Mouse (Mus musculus): ENCODE data around the gene Pipox. TPM values are rescaled to one million over a fixed set of nuclear protein-coding genes. Genes with fewer than 3 reads are reported as not detected.

The Pipox gene
- polyA plus RNA-seq, 1 experiment from 2014 or later: 12.6 TPM

DNA sequence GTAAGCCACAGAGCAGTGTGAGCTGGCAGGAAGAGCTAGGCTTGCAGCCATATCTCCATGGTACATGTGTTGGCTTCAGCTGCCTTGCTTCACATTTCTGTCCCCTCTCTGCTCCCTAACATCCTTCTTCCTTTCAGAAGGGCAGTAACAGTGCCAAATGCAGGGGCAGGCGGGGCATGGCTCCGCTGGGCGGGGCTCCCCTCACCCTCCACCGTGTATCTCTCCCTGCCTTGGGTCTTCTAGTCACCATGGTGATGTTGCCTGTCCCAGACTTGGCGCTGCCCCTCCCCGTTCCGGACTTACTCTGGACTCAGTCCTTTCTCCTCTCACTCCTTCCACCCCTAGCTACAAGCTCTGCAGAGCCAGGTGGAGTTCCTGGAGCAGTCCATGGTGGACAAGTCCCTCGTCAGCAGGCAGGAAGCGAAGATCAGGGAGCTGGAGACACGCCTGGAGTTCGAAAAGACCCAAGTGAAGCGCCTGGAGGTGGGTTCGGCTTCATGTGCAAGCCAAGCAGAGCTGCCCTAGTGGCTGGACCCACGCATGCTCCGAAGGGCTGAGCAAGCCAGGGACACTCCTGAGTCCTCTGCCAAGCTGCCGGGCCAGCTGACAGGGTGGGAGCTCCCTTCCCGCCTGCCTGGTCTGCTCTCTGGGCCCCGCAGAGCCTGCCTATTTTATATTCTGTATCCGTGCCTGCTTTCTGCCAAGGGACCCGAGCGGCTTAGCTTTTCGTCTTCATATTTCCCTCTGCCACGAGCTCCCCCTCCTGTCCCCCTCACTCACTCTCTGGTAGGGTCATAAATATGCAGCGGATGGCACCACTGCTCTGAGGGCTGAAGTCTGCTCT is 43.3 kb downstream of the Pipox start:
- peaks cover 22% of the 10 kb centered on the region for H3K4me1 ChIP-seq (ENCODE audit: control insufficient read depth, insufficient read depth, low read length)
- ATAC-seq (ENCODE audit: low FRiP score): peak; percentile 86
- H3K4me3 ChIP-seq (ENCODE audit: low read depth, low read length): no peak overlapping the region
- peaks cover 5% of the 10 kb centered on the region for H3K36me3 ChIP-seq (ENCODE audit: control insufficient read depth, insufficient read depth, low read length)
- DNase-seq (ENCODE audit: low spot score, missing footprints): peak; percentile 95
- H3K4me2 ChIP-seq: peak overlapping the region; percentile 19; the same call in 1 of the 2 replicates
- no peaks in the 10 kb centered on the region for H3K27me3 ChIP-seq (ENCODE audit: control insufficient read depth, insufficient read depth, low read length)
- H3K9ac ChIP-seq (ENCODE audit: low read length): peak overlapping the region; percentile 44
- 40% methylated on average over 24 of the region's 24 CpGs for WGBS
- no peaks in the 10 kb centered on the region for H3K9me3 ChIP-seq (ENCODE audit: control insufficient read depth, low read length)
- H3K27ac ChIP-seq (ENCODE audit: low read depth, low read length): peak overlapping the region; percentile 68

GRCm38 (mm10) chr11:77849151-77849550 is 44.7 kb downstream of the Pipox start:
- H3K4me3 ChIP-seq (ENCODE audit: low read depth, low read length): no peak overlapping the region
- H3K9me3 ChIP-seq (ENCODE audit: control insufficient read depth, low read length): no peaks in the 10 kb centered on the region
- peaks cover 7% of the 10 kb centered on the region for H3K36me3 ChIP-seq (ENCODE audit: control insufficient read depth, insufficient read depth, low read length)
- no peaks in the 10 kb centered on the region for H3K27me3 ChIP-seq (ENCODE audit: control insufficient read depth, insufficient read depth, low read length)
- 80% methylated on average over 7 of the region's 7 CpGs for WGBS
- no peak overlapping the region for H3K4me2 ChIP-seq
- H3K27ac ChIP-seq (ENCODE audit: low read depth, low read length): no peak overlapping the region
- H3K4me1 ChIP-seq (ENCODE audit: control insufficient read depth, insufficient read depth, low read length): peaks cover 18% of the 10 kb centered on the region
- DNase-seq (ENCODE audit: low spot score, missing footprints) (no peak), ATAC-seq (ENCODE audit: low FRiP score) (no peak)
- H3K9ac ChIP-seq (ENCODE audit: low read length): no peak overlapping the region

DNA sequence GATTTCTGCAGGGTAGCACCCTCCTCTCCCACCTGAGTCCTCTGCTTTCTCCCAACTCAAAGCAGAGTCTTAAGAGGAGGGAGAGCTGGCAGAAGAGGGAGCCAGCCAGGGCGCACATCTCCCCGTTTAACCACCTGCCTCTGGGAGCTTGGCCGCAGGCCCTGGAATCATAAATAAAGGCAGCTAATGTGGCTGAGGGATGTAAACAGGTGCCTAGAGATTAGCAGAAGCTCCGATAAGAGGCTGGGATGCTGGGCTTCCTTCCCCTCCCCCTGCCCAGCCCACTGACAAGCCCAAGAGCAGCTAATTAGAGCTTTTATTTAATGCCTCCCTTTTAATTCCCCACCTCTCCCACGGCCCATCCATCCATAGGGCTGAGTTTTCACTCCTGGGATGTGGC is 45.8 kb downstream of the Pipox start:
- H3K4me1 ChIP-seq (ENCODE audit: control insufficient read depth, insufficient read depth, low read length): peaks cover 18% of the 10 kb centered on the region
- no peaks in the 10 kb centered on the region for H3K27me3 ChIP-seq (ENCODE audit: control insufficient read depth, insufficient read depth, low read length)
- peaks cover 7% of the 10 kb centered on the region for H3K36me3 ChIP-seq (ENCODE audit: control insufficient read depth, insufficient read depth, low read length)
- WGBS: 40% methylated on average over 5 of the region's 5 CpGs
- H3K27ac ChIP-seq (ENCODE audit: low read depth, low read length): no peak overlapping the region
- no peak overlapping the region for H3K9ac ChIP-seq (ENCODE audit: low read length)
- no peak for DNase-seq (ENCODE audit: low spot score, missing footprints)
- ATAC-seq (ENCODE audit: low FRiP score): no peak
- H3K9me3 ChIP-seq (ENCODE audit: control insufficient read depth, low read length): no peaks in the 10 kb centered on the region
- no peak overlapping the region for H3K4me3 ChIP-seq (ENCODE audit: low read depth, low read length)
- no peak overlapping the region for H3K4me2 ChIP-seq

GRCm38 (mm10) chr11:77847599-77848128 is 46.2 kb downstream of the Pipox start:
- H3K9ac ChIP-seq (ENCODE audit: low read length): no peak overlapping the region

DNA sequence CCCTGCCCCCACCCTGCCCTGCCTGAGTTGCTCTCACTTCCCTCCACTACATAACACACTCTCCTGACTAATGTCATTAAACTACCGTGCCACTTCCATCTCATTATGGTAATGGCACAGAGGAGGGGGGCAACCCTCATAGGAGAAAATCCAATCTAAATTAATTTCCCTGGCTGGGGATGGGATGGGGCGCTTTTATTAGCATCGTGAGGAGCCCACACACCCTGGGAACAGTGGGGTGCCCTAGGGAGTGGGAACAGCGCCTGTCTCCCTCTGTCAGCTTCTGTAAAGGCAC is 50.0 kb downstream of the Pipox start:
- Histone ChIP-seq H3K4me3 (ENCODE audit: low read depth, low read length) (no peak overlapping the region), H3K4me2 (no peak overlapping the region), H3K27ac (ENCODE audit: low read depth, low read length) (no peak overlapping the region), H3K36me3 (ENCODE audit: control insufficient read depth, insufficient read depth, low read length) (peaks cover 17% of the 10 kb centered on the region), H3K27me3 (ENCODE audit: control insufficient read depth, insufficient read depth, low read length) (no peaks in the 10 kb centered on the region), H3K4me1 (ENCODE audit: control insufficient read depth, insufficient read depth, low read length) (no peaks in the 10 kb centered on the region), H3K9me3 (ENCODE audit: control insufficient read depth, low read length) (no peaks in the 10 kb centered on the region), H3K9ac (ENCODE audit: low read length) (no peak overlapping the region)
- no peak for ATAC-seq (ENCODE audit: low FRiP score)
- no peak for DNase-seq (ENCODE audit: low spot score, missing footprints)
- WGBS: 57% methylated on average over 4 of the region's 4 CpGs

More at GRCm38 (mm10) chr11:77847599-77848128, 46.2 kb downstream of the Pipox start:
- Histone ChIP-seq H3K4me3 (ENCODE audit: low read depth, low read length) (no peak overlapping the region), H3K9me3 (ENCODE audit: control insufficient read depth, low read length) (no peaks in the 10 kb centered on the region), H3K27ac (ENCODE audit: low read depth, low read length) (no peak overlapping the region), H3K4me1 (ENCODE audit: control insufficient read depth, insufficient read depth, low read length) (peaks cover 18% of the 10 kb centered on the region), H3K27me3 (ENCODE audit: control insufficient read depth, insufficient read depth, low read length) (no peaks in the 10 kb centered on the region), H3K36me3 (ENCODE audit: control insufficient read depth, insufficient read depth, low read length) (peaks cover 7% of the 10 kb centered on the region), H3K4me2 (no peak overlapping the region)
- WGBS: 49% methylated on average over 9 of the region's 9 CpGs
- DNase-seq (ENCODE audit: low spot score, missing footprints) (no peak), ATAC-seq (ENCODE audit: low FRiP score) (no peak)

DNA sequence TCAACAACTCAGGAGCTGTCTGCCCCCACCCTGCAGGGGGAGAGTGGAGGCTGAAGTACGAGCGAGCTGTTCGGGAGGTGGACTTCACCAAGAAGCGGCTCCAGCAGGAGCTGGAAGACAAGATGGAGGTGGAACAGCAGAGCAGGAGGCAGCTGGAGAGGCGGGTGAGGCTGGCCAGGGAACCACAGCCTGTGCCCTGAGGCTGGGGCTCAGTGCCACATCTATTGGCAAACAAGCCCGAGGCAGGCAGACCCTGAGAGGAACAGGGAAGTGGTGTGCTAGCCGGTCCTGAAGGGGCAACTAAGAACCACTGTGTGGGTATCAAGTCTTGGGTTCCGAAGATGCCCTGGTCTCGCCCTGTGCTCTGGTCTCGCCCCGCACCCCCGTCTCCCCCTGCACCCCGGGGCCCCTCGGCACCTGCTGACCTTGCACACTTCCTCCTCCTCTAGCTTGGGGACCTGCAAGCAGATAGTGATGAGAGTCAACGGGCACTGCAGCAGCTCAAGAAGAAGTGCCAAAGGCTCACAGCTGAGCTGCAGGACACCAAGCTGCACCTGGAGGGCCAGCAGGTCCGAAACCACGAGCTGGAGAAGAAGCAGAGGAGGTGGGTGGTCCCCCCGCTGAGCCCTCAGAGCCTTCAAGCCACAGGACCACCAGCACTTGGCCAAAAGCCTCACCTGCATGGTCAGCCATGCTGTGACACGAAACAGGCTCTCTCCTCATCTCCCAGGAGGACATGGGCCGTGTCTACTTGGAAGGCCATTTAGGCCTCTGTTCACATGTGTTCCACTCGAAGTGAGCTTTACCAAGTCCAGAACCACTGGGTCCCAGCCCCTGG is 50.6 kb downstream of the Pipox start:
- no peak overlapping the region for H3K4me2 ChIP-seq
- H3K36me3 ChIP-seq (ENCODE audit: control insufficient read depth, insufficient read depth, low read length): peaks cover 17% of the 10 kb centered on the region
- DNase-seq (ENCODE audit: low spot score, missing footprints): no peak
- H3K4me3 ChIP-seq (ENCODE audit: low read depth, low read length): no peak overlapping the region
- no peak overlapping the region for H3K27ac ChIP-seq (ENCODE audit: low read depth, low read length)
- no peaks in the 10 kb centered on the region for H3K9me3 ChIP-seq (ENCODE audit: control insufficient read depth, low read length)
- H3K9ac ChIP-seq (ENCODE audit: low read length): no peak overlapping the region
- no peak for ATAC-seq (ENCODE audit: low FRiP score)
- H3K27me3 ChIP-seq (ENCODE audit: control insufficient read depth, insufficient read depth, low read length): no peaks in the 10 kb centered on the region
- no peaks in the 10 kb centered on the region for H3K4me1 ChIP-seq (ENCODE audit: control insufficient read depth, insufficient read depth, low read length)
- 85% methylated on average over 21 of the region's 21 CpGs for WGBS

DNA sequence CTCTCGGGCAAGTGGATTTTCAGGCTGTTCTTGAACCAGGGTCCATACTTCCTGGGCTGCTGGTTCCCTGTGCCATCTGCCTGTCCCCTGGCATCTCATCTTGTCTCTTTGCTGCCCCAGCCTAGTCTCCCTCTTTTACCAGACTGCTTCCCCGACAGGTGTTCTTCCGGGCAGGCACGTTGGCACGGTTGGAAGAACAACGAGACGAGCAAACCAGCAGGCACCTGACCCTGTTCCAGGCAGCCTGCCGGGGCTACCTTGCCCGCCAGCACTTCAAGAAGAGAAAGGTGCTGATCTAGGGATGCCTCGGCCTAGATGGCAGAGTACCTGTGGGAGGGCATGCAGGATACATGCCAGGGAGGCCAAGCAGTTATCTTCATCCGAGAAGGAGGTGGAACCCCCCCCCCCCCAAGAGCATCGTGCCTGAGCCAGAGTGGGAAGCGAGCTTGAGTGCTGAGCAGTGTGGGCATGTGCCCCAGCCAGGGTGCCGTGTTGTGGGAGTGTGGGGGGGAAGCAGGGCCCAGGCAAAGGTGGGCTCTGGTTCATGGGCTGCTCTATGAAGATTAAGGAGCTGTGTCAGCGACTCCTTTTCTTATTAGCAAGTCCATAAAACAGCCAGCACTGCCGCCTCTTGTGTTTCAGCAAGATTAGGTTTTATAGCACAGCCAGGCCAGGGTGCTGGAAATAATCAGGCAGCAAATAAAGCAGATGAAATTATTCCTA is 53.2 kb downstream of the Pipox start:
- Histone ChIP-seq H3K36me3 (ENCODE audit: control insufficient read depth, insufficient read depth, low read length) (peaks cover 13% of the 10 kb centered on the region), H3K27me3 (ENCODE audit: control insufficient read depth, insufficient read depth, low read length) (no peaks in the 10 kb centered on the region), H3K4me3 (ENCODE audit: low read depth, low read length) (no peak overlapping the region), H3K4me2 (no peak overlapping the region), H3K9me3 (ENCODE audit: control insufficient read depth, low read length) (no peaks in the 10 kb centered on the region), H3K4me1 (ENCODE audit: control insufficient read depth, insufficient read depth, low read length) (no peaks in the 10 kb centered on the region), H3K9ac (ENCODE audit: low read length) (no peak overlapping the region), H3K27ac (ENCODE audit: low read depth, low read length) (no peak overlapping the region)
- no peak for DNase-seq (ENCODE audit: low spot score, missing footprints)
- 88% methylated on average over 16 of the region's 16 CpGs for WGBS
- ATAC-seq (ENCODE audit: low FRiP score): no peak

GRCm38 (mm10) chr11:77837856-77838255 is 56.0 kb downstream of the Pipox start:
- no peak overlapping the region for H3K27ac ChIP-seq (ENCODE audit: low read depth, low read length)

More at GRCm38 (mm10) chr11:77837856-77838255, 56.0 kb downstream of the Pipox start:
- Histone ChIP-seq H3K4me1 (ENCODE audit: control insufficient read depth, insufficient read depth, low read length) (no peaks in the 10 kb centered on the region), H3K9me3 (ENCODE audit: control insufficient read depth, low read length) (no peaks in the 10 kb centered on the region), H3K4me3 (ENCODE audit: low read depth, low read length) (no peak overlapping the region), H3K27me3 (ENCODE audit: control insufficient read depth, insufficient read depth, low read length) (no peaks in the 10 kb centered on the region), H3K36me3 (ENCODE audit: control insufficient read depth, insufficient read depth, low read length) (peaks cover 12% of the 10 kb centered on the region), H3K9ac (ENCODE audit: low read length) (no peak overlapping the region), H3K4me2 (no peak overlapping the region)
- 83% methylated on average over 5 of the region's 5 CpGs for WGBS
- DNase-seq (ENCODE audit: low spot score, missing footprints): no peak
- ATAC-seq (ENCODE audit: low FRiP score): no peak
